Mouse (Mus musculus) forebrain, embryonic 12.5 days (tissue): ENCODE results near the gene Kcnip1. TPM values are rescaled to one million over a fixed set of nuclear protein-coding genes. Genes with fewer than 3 reads are reported as not detected.

ENCODE experiments used
- ATAC-seq: fragments of 200-750 bp; cut with Nextera tagmentation; 2 replicates; pipeline ENCODE4 v1.8.0; 2017; ENCODE audit warnings: moderate TSS enrichment; ENCODE audit not compliant: low FRiP score
- H3K27ac ChIP-seq: fragments of 300-500 bp; sonication (generic); 2 replicates; pipeline ENCODE4 v1.5.1; 2016; ENCODE audit warnings: mild to moderate bottlenecking
- H3K27me3 ChIP-seq: fragments of 300-500 bp; sonication (generic); 2 replicates; pipeline ENCODE4 v1.6.1; 2016; ENCODE audit warnings: mild to moderate bottlenecking
- H3K36me3 ChIP-seq: fragments of 300-500 bp; sonication (generic); replicated peaks from 2 replicates; pipeline ENCODE4 v1.6.1; 2016; ENCODE audit warnings: mild to moderate bottlenecking
- H3K4me1 ChIP-seq: fragments of 300-500 bp; sonication (generic); 2 replicates; pipeline ENCODE4 v1.6.1; 2016
- H3K4me2 ChIP-seq: fragments of 300-500 bp; sonication (generic); 2 replicates; pipeline ENCODE4 v1.6.1; 2016; ENCODE audit warnings: mild to moderate bottlenecking, moderate library complexity
- H3K4me3 ChIP-seq: fragments of 300-500 bp; sonication (generic); replicated peaks from 2 replicates; pipeline ENCODE4 v1.5.1; 2016; ENCODE audit warnings: mild to moderate bottlenecking
- H3K9ac ChIP-seq: fragments of 300-500 bp; sonication (generic); 2 replicates; pipeline ENCODE4 v1.6.1; 2016; ENCODE audit warnings: mild to moderate bottlenecking
- H3K9me3 ChIP-seq: fragments of 300-500 bp; sonication (generic); 2 replicates; pipeline ENCODE4 v1.6.1; 2016
- WGBS: fragments of 180-500 bp; shearing (Covaris S2); methylation state at CpG from one replicate; pipeline ENCODE4 v1.1.7; 2016; 5-methylcytosine and 5-hydroxymethylcytosine counted together
- polyA plus RNA-seq: library from polyadenylated mRNA; unstranded; fragments of >200 nt; fragmentation: Nextera tagmentation; extraction: Ambion mirVana; gene quantifications from 2 replicates; pipeline ENCODE4 v1.2.1, GENCODE M21; 2016

Gene Kcnip1
- polyA plus RNA-seq, 1 experiment from 2014 or later = 16.3 TPM

DNA sequence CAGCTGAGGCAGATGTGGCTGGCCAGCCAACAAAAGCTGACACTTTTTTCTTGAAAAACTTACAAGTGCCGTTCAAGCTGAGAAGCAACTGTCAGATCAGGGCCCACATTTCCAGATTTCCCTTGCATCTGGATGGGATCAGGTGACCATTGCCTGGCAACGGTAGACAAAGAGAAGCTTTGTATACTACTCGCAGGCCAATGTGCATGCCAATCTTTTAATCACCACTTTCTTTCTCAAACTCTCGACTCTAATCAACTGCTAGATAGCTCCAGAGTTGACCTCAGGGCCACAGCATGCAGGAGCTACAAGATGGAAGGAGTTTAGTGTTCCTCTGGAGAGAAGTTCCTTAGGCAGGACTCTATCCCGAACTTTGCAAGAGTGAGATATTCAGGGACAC is 41.8 kb downstream of the Kcnip1 start:
- H3K9me3 ChIP-seq = no peaks in the 10 kb centered on the region
- ATAC-seq = no peak
- 22% methylated on average over 5 of the region's 5 CpGs for WGBS

DNA sequence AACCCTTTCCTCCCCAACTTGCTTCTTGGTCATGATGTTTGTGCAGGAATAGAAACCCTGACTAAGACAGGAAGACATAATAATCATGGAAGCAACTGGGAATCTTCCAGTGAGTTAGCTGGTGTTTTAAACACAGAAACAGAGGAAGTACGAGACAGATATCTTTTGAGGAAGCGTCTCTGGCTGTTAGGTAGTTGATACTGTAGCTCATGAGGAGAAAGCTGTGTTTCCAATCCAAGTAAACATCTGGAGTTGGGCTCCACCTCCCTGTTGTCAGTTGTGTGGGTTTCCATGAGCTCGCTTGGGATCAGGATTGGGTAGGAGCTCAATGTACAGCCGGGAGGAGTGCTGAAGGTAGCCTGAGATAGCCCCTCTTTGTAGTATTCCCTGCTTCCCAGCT is 46.5 kb downstream of the Kcnip1 start:
- H3K4me1 ChIP-seq = peaks cover under 1% of the 10 kb centered on the region; the same call in 1 of the 2 replicates
- H3K4me2 ChIP-seq = no peak overlapping the region
- H3K9me3 ChIP-seq = no peaks in the 10 kb centered on the region
- H3K27me3 ChIP-seq = no peaks in the 10 kb centered on the region
- no peak overlapping the region for H3K9ac ChIP-seq
- H3K27ac ChIP-seq = no peak overlapping the region
- WGBS = 89% methylated on average over 4 of the region's 4 CpGs
- H3K36me3 ChIP-seq = no peaks in the 10 kb centered on the region
- ATAC-seq = no peak
- H3K4me3 ChIP-seq = no peak overlapping the region

More for the DNA sequence above, 41.8 kb downstream of the Kcnip1 start:
- H3K27ac ChIP-seq = no peak overlapping the region
- H3K4me3 ChIP-seq = no peak overlapping the region
- H3K9ac ChIP-seq = no peak overlapping the region
- H3K4me1 ChIP-seq = peaks cover 3% of the 10 kb centered on the region; the same call in 1 of the 2 replicates
- no peaks in the 10 kb centered on the region for H3K36me3 ChIP-seq
- no peaks in the 10 kb centered on the region for H3K27me3 ChIP-seq
- no peak overlapping the region for H3K4me2 ChIP-seq

DNA sequence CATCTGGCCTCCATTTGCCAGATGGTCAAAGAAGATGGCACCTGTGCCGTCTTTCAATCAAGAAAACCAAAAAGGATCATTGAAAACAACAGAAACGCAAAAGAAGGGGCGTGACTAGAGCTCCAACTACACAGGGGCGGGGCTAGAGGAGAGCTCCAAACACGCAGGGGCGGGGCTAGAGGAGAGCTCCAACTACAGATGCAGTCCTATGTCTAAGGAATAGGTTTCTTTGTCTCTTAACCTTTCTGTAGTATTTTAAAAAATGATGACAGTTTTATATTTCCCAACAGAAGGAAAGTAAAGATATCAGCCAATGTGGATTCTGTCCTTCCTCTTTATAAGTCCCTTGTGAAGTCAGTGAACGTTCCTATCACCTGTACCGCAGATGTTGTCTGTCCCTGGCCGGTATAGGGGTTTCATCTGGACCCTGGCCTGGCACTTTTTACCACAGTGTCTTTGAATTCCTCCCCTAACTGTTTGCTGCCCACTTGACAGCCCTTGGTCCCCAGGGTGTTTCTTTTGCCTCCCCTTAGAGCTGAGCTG is 48.1 kb downstream of the Kcnip1 start:
- Histone ChIP-seq H3K27ac (no peak overlapping the region), H3K36me3 (no peaks in the 10 kb centered on the region), H3K4me1 (no peaks in the 10 kb centered on the region), H3K4me3 (no peak overlapping the region), H3K27me3 (no peaks in the 10 kb centered on the region), H3K9ac (no peak overlapping the region), H3K9me3 (no peaks in the 10 kb centered on the region), H3K4me2 (no peak overlapping the region)
- ATAC-seq = no peak
- WGBS = 89% methylated on average over 9 of the region's 9 CpGs

GRCm38 (mm10) chr11:33944067-33944785 is 48.7 kb downstream of the Kcnip1 start:
- H3K4me2 ChIP-seq = no peak overlapping the region
- WGBS = 68% methylated on average over 4 of the region's 4 CpGs
- H3K4me3 ChIP-seq = no peak overlapping the region
- H3K9me3 ChIP-seq = no peaks in the 10 kb centered on the region
- H3K27ac ChIP-seq = no peak overlapping the region
- no peak overlapping the region for H3K9ac ChIP-seq
- no peak for ATAC-seq
- no peaks in the 10 kb centered on the region for H3K36me3 ChIP-seq
- H3K4me1 ChIP-seq = no peaks in the 10 kb centered on the region
- H3K27me3 ChIP-seq = no peaks in the 10 kb centered on the region

DNA sequence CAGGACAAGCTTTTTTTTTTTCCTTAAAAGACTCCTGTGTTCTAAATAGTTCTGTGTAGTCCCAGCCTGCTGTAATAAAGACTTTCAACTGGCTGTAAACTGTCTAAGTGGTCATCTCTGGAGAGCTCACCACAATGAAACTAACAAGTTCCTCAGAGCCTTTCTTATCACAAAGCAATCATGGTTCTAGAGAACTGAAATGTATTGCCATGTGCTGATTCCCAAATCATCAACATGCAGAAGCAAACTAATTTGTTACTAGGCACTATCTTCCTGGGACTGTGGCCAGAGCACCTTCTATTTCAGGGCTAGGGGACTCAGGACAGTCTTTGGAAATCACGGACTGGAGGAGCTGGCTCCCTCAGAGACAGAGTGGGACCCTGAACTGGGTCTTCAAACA is 49.4 kb downstream of the Kcnip1 start:
- Histone ChIP-seq H3K4me2 (no peak overlapping the region), H3K27ac (no peak overlapping the region), H3K27me3 (no peaks in the 10 kb centered on the region), H3K9me3 (no peaks in the 10 kb centered on the region), H3K4me1 (no peaks in the 10 kb centered on the region), H3K4me3 (no peak overlapping the region), H3K9ac (no peak overlapping the region), H3K36me3 (no peaks in the 10 kb centered on the region)
- 65% methylated on average over 1 of the region's 1 CpGs for WGBS
- no peak for ATAC-seq

DNA sequence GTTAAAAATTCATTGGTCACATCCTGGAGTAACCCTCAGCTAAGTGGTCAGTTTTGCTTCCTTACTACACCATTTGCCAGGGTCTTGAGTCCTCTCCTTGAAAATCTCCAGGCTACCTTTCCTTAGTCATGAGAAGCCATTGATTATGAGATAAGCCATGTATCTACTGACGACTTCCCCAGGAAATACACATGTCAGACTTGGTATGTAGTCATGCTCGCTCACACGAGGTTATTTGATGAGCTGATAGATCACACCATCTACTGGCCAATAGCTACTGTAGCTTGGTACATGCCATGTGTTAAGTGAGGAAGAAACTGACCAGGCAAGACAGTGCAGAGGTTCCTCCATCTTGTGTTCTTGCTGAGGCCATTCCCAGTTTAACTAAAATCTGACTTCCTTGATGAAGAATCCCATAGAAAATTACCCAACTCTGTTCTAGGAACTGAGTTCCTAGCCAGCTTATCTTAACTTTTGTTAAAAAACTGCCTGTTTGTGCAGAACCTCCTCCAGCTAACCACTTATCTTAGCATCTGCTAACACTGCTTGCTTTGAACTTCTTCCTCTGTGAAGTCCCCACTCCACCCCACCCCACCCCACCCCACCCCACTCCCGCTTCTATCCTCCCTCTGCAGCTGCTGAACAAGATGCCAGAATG is 53.4 kb downstream of the Kcnip1 start:
- Histone ChIP-seq H3K4me3 (no peak overlapping the region), H3K27ac (no peak overlapping the region), H3K9ac (no peak overlapping the region), H3K36me3 (no peaks in the 10 kb centered on the region), H3K4me1 (no peaks in the 10 kb centered on the region), H3K27me3 (no peaks in the 10 kb centered on the region), H3K9me3 (no peaks in the 10 kb centered on the region), H3K4me2 (no peak overlapping the region)
- 82% methylated on average over 4 of the region's 4 CpGs for WGBS
- ATAC-seq = no peak

DNA sequence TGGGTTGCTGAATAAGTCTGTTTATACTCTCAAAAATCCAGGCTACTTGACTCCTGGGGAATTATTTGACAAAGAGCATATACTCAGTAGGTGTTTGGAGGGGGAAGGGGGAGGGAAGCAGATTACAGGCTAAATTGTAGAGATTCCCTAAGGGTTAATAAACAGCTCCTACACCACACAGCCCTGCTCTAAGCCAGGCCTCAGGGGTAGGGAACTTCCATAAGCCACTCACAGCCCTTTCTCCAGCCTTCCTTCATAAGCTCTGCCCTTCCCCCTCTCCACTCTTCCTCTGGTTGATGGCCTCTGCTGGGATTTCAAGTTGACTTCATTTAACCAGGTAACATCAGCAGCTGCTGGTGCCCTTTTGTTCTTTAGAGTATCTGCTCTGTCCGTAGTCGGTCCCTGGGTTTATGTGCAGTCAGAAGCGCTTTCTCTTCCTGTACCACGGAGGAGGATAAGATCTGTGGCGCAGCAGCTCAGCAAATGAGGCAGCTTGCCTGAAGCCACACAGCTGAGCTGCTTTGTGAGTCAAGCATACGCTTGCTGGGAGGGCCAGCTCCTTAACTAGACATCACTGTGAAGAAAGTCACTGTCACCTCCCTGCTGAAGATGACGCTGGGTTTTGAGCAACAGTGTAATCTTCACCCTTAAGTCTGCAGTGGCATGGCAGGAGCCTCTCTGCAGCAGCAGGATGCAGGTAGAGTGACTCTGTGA is 54.2 kb downstream of the Kcnip1 start:
- H3K36me3 ChIP-seq = no peaks in the 10 kb centered on the region
- no peaks in the 10 kb centered on the region for H3K4me1 ChIP-seq
- ATAC-seq = no peak
- WGBS = 49% methylated on average over 7 of the region's 7 CpGs
- H3K4me3 ChIP-seq = no peak overlapping the region
- H3K27ac ChIP-seq = no peak overlapping the region
- no peak overlapping the region for H3K9ac ChIP-seq
- no peak overlapping the region for H3K4me2 ChIP-seq
- no peaks in the 10 kb centered on the region for H3K9me3 ChIP-seq
- H3K27me3 ChIP-seq = no peaks in the 10 kb centered on the region

GRCm38 (mm10) chr11:33937641-33938040 is 55.3 kb downstream of the Kcnip1 start:
- Histone ChIP-seq H3K27ac (no peak overlapping the region), H3K4me2 (no peak overlapping the region), H3K36me3 (no peaks in the 10 kb centered on the region), H3K9me3 (no peaks in the 10 kb centered on the region), H3K27me3 (no peaks in the 10 kb centered on the region), H3K4me1 (peaks cover 1% of the 10 kb centered on the region; the same call in 1 of the 2 replicates), H3K4me3 (no peak overlapping the region), H3K9ac (no peak overlapping the region)
- ATAC-seq = no peak
- 89% methylated on average over 8 of the region's 8 CpGs for WGBS

DNA sequence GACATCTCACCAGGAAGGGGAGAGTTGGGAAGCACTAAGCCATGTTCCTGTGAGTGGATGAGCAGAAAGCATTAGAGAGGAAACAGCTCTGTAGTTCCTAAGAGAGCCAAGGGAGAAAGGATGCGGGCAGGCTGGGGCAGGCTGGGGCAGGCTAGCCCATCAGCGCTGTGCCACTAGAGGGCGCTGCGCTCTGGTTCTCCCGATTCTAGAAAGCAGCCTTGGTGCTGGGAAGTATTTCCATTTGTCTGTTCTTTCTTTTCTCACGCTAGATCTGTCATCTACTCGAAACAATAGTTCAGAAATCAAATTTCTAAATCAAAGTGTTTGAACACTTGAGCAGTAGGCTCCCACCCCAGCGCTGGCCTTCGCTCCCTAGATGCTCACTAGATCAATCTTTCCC is 58.7 kb downstream of the Kcnip1 start:
- H3K27ac ChIP-seq = no peak overlapping the region
- no peak overlapping the region for H3K4me3 ChIP-seq
- peaks cover 8% of the 10 kb centered on the region for H3K4me1 ChIP-seq
- no peak overlapping the region for H3K4me2 ChIP-seq
- no peak overlapping the region for H3K9ac ChIP-seq
- no peaks in the 10 kb centered on the region for H3K9me3 ChIP-seq
- no peak for ATAC-seq
- H3K36me3 ChIP-seq = no peaks in the 10 kb centered on the region
- 67% methylated on average over 9 of the region's 9 CpGs for WGBS
- H3K27me3 ChIP-seq = no peaks in the 10 kb centered on the region

DNA sequence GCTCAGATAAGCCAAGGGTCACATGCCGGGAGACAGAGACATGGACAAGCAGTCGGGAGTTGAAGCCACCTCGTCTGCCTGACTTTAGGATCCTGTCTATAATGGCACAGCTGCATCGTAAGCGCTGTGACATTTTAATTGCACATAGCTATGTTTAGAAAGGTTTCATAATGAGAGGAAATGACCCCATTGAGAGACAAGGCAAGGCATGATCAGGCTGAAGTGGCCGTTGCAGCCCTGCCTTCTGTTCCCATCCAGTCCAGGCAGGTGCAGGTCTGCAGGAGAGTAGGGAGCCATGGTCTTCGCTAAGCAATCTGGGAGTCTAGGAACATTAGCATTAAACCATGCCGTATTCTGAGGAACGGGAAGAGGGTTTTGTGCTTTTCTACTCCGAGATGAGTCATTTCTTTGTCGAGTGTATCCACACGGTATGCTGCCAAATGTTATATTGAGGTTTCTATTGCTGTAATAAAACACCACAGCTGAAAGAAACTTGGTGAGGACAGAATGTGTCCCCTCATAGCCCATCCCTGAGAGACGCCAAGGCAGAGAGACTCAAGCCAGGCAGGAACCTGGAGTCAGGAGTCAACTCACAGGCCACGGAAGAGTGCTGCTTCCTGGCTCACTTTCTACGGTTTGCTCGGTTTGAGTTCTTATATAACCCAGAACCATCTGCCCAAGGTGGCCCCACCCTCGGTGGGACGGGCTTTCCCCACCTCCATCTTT is 60.4 kb downstream of the Kcnip1 start:
- H3K9me3 ChIP-seq = no peaks in the 10 kb centered on the region
- H3K4me2 ChIP-seq = no peak overlapping the region
- no peak; the same call in 1 of the 2 replicates for ATAC-seq
- no peak overlapping the region for H3K4me3 ChIP-seq
- no peaks in the 10 kb centered on the region for H3K36me3 ChIP-seq
- WGBS = 69% methylated on average over 18 of the region's 18 CpGs
- H3K4me1 ChIP-seq = peaks cover 8% of the 10 kb centered on the region
- H3K9ac ChIP-seq = no peak overlapping the region
- H3K27ac ChIP-seq = no peak overlapping the region
- no peaks in the 10 kb centered on the region for H3K27me3 ChIP-seq

GRCm38 (mm10) chr11:33931836-33932385 is 61.0 kb downstream of the Kcnip1 start:
- 12% methylated on average over 10 of the region's 10 CpGs for WGBS
- Histone ChIP-seq H3K4me3 (no peak overlapping the region), H3K4me2 (no peak overlapping the region), H3K27me3 (no peaks in the 10 kb centered on the region), H3K4me1 (peaks cover 8% of the 10 kb centered on the region), H3K36me3 (no peaks in the 10 kb centered on the region), H3K9ac (no peak overlapping the region), H3K9me3 (no peaks in the 10 kb centered on the region), H3K27ac (no peak overlapping the region)
- peak; percentile 37; the same call in 1 of the 2 replicates for ATAC-seq

DNA sequence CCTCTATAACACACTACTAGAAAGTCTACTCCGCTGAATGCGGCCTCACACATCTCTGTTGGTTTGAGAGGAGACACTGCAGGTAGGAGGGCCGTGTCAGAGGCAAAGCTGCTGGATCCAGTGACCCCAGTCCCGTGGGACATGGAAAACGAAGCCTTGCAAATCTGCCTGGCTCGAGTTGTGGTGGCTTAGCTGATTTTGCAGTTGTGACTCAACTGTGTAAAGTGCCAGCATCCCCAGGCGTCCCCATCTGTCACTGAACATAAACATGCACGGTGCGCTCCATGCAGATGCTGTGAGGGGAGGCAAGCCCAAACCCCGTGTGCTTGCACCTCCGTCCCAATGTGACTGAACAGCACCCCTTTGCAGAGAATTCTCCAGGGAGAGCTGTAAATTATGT is 63.5 kb downstream of the Kcnip1 start:
- no peaks in the 10 kb centered on the region for H3K9me3 ChIP-seq
- no peak overlapping the region for H3K4me3 ChIP-seq
- WGBS = 80% methylated on average over 11 of the region's 11 CpGs
- H3K27ac ChIP-seq = no peak overlapping the region
- no peak for ATAC-seq
- no peak overlapping the region for H3K9ac ChIP-seq
- H3K4me2 ChIP-seq = no peak overlapping the region
- H3K36me3 ChIP-seq = no peaks in the 10 kb centered on the region
- H3K4me1 ChIP-seq = peaks cover 8% of the 10 kb centered on the region
- H3K27me3 ChIP-seq = no peaks in the 10 kb centered on the region
